In genomic region chr7:17027588-17028343, GRCm38 (mm10) we compare ENCODE assay signal across 8 mouse cellular contexts. TPM values are rescaled to one million over a fixed set of nuclear protein-coding genes. Genes with fewer than 3 reads are reported as not detected.
DNase-seq lines count a peak whose midpoint lies in the region; ATAC-seq lines count a peak whose summit lies in the region.

TSS of gene Ppp5c (minus strand) at chr7:17027924.

- peak; percentile 97 for DNase-seq in ZHBTc4 (ENCODE audit: low read depth, low spot score)
- DNase-seq in gastrocnemius, adult 8-10 months (ENCODE audit: low spot score in 2 of 2) = peak; percentile 81 to 89
- DNase-seq in hindlimb bud, embryonic 11.5 days (ENCODE audit: extremely low spot score, low read depth, low spot score) = peak; percentile 20
- peak; percentile 71 to 89 for DNase-seq in left cerebral cortex, adult 8-10 months (ENCODE audit: low spot score in 2 of 2)
- DNase-seq in right cerebral cortex, postnatal 10 days (ENCODE audit: low spot score in 2 of 2) = peak; percentile 96
- DNase-seq in urinary bladder, postnatal 25 days (ENCODE audit: low spot score) = peak; percentile 86

- peak; percentile 57 for ATAC-seq in common myeloid progenitor, adult 5-6 weeks (replicated peaks; ENCODE audit: low read depth, poor library complexity, severe bottlenecking)

- no peaks in the 10 kb centered on the region for H3K27me3 ChIP-seq in megakaryocyte, embryonic 14.5 days (replicated peaks)

- peak within 1 kb of the TSS; percentile 98 for H3K4me3 ChIP-seq in megakaryocyte, embryonic 14.5 days (replicated peaks)

- peaks cover 53% of the 10 kb centered on the region for H3K4me1 ChIP-seq in megakaryocyte, embryonic 14.5 days

- H3K36me3 ChIP-seq in megakaryocyte, embryonic 14.5 days (replicated peaks; ENCODE audit: low read length) = peaks cover 36% of the 10 kb centered on the region

- no peaks in the 10 kb centered on the region for H3K9me3 ChIP-seq in megakaryocyte, embryonic 14.5 days

RNA-seq across cellular contexts. Expression of gene Ppp5c, which starts in this region (rescaled TPM):
- 75.0 and 99.0 TPM in 2 replicates for total RNA-seq in common myeloid progenitor, adult 5-6 weeks (2017)
- total RNA-seq in gastrocnemius, adult 8-10 months (2022) = 10 to 100 TPM; 53.5 to 62.3 (median 60.6) TPM
- 100 to 1,000 TPM; 149 to 165 (median 157) TPM for total RNA-seq in left cerebral cortex, adult 8-10 months (2022)
- 55.6 and 70.0 TPM in 2 replicates for polyA plus RNA-seq in megakaryocyte, embryonic 14.5 days (2012; ENCODE audit: insufficient read depth, low replicate concordance)

Comparison
In these comparisons a context has a peak if more than half of its experiments do, and no peak if none do; other contexts are left out.
1. Peak in every context shown above with its lines: DNase-seq, ATAC-seq and H3K4me3 ChIP-seq.
2. DNase-seq: peak in every context shown above with its lines; median percentile 97 in ZHBTc4; 96 in right cerebral cortex, postnatal 10 days; 86 in urinary bladder, postnatal 25 days; 85 in gastrocnemius, adult 8-10 months; 80 in left cerebral cortex, adult 8-10 months; 20 in hindlimb bud, embryonic 11.5 days.